Mouse (Mus musculus) naive thymus-derived CD4-positive, alpha-beta T cell, adult 2 months (primary cell): ENCODE data around the gene Cyp27a1.

Experiments used
- DNase-seq: peaks from one replicate; pipeline ENCODE4 v3.0.0-alpha.2; 2011; ENCODE audit warnings: low read depth

Gene Cyp27a1

DNA sequence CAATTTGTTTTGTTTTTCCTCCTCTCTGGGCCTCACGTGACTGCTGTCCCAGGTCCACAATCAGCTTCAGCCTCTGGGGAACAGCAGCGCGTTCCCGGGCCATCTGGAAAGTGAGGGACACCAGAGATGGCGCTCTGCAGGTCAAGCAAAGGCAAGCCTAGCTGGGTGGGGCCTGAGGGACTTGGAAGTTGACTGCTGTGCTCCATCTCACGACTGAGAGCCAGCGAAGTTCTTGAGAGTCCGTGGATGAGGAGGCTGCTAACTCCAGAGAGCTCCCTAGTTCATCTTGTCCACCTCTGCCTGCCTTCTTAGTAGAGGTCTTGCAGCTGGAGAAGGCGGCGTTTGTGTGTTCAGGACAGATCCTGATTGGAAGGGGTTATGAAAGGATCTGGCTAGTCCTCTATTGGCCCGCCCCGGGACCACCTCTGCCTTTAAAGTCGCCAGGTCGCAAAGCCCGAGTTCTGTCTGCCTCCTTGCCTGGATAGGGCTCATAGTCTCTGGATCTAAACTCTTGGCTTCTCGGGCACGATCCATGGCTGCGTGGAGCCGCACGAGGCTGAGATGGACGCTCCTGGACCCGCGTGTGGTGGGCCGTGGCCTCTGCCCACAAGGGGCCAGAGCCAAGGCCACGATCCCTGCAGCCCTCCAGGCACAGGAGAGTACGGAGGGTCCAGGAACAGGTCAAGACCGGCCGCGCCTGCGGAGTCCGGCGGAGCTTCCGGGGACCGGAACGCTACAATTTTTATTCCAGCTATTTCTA, at the start of gene Cyp27a1:
TSS of gene Cyp27a1 (plus strand) at position 476 of the 760 bp plus-strand sequence.
- DNase-seq = no peak

- no peak for DNase-seq
These were observed 48.2 kb upstream of the Cyp27a1 start for GRCm38 (mm10) chr1:74665153-74665552.

DNA sequence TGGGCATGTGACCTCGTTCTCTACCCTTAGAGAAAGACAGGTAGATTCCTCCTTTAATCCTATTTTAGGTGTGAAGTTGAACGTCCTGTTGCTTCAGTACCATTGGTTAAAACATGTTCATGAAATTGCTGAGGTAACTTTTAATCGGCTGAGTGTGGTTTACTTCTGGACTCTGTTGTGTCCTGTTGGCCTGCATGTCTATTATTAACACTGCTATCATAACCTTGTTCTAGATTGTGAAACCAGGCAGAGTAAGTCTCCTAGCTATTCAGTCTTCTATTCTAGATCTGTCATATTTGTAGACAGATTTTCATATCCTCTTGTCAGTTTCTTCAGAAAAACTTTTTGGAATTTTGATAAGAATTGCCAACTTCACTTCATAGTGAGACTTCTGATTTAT, 45.0 kb upstream of the Cyp27a1 start:
- DNase-seq = no peak

DNA sequence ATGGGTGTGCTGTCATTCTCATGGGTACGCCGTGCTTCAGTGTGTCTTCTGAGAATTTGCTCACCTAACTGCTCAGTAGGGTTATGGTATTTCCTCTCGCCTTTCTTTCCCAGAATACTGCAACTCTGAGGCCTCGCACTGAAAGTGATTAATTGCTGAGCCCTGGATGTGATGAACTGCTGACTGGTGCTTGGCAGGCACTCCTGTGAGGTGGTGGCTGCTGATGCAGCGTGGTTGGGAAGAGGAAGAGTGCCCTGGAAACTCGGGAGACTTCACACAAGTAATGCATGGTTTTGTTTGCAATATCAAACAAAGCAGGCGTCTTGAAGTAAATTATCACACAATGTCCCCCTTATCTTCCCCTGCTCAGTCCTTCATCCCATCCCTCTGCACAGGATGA, 40.6 kb upstream of the Cyp27a1 start:
- DNase-seq = no peak

DNA sequence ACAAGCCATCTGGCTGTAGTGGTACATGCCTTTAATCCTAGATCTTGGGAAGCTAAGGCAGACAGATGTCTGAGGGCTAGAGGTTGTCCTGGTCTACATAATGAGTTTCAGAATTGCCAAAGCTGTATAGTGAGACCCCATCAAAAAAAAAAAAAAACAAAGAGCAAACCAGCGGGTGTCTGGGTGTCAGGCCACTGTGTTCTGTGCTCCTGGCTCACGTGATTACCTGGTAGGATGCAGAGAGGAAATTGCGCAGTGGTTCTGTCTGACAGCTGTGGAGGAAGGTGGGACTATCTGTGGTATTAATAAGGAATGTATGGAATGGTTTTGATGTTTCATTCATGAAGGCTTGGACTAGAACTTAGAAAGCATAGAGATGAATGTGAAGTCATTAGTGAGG, 36.5 kb upstream of the Cyp27a1 start:
- no peak for DNase-seq

DNA sequence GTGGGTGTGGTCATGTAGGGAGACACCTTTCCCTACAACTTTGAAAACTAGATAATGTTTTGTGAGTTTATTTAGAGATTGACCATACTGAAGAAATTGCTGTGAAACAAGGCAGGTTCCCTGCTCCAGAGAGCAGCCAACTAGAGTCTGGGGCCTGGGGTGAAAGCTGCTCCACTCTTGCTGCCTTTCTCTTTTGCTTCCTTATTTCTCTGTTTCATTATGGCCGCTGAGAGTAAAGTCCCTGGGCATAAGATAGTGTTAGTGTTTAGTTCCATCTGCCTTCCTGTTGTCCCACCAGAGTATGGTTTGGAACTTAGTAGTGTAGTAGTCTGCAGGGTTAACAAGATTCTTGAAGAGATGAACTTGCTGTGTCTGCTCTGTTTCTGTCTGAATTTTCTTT, 35.5 kb upstream of the Cyp27a1 start:
- no peak for DNase-seq

DNA sequence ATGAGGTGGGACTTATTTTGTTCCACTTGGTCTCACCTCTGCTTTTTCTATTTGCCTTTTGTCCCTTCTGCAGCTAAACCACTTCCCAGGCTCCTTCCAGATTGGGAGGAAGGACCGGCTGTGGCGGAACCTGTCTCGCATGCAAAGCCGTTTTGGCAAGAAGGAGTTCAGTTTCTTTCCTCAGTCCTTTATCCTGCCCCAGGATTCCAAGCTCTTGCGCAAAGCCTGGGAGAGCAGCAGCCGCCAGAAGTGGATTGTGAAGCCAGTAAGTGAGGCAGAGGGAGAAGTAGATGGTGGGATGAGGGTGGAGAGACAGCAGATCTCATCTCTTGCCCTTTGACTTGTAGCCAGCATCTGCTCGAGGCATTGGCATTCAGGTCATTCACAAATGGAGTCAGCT, 26.2 kb upstream of the Cyp27a1 start:
- no peak for DNase-seq

GRCm38 (mm10) chr1:74693891-74694583, 19.3 kb upstream of the Cyp27a1 start:
- no peak for DNase-seq

GRCm38 (mm10) chr1:74695836-74696235, 17.5 kb upstream of the Cyp27a1 start:
- DNase-seq = no peak

DNA sequence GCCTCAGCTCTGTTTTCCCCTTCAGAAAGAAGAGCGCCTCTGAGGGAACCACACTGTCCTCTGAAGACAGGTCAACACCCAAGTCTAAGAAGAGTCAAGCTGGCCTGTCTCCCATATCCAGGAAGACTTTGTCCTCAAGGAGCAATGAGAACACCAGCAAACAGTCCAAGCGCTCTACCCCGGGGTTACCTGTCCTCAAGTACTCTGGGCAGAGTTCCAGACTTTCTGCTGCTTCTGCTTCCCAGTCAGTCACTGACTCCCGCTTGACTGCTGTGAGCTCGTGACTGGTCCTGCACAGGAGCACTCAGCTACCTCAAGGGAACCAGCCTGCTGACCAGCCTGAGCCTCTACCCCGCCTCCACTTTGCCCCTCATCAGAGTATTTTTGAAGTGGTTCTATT, 16.0 kb upstream of the Cyp27a1 start:
- DNase-seq = no peak

DNA sequence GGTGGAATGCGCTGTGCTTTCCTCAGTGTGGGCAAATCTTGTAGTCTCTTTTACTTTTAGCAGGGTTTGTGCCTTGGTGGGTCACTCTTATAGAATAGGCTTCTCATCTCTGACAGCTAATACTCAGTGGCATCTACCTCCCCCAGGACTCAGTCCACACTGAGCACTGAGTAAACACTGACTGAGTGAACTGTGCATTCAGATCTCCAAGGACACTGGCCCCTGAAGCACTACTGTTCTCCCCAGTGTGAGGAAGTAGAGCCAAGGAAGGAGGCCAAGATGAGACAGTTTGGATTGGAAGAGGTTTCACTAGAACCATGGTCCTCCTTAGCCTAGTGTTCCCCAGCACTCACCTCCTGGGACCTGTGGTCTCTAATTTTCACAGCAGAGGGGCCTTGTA, 15.0 kb upstream of the Cyp27a1 start:
- no peak for DNase-seq

- DNase-seq = no peak
These were observed 14.6 kb upstream of the Cyp27a1 start for GRCm38 (mm10) chr1:74698791-74699190.

DNA sequence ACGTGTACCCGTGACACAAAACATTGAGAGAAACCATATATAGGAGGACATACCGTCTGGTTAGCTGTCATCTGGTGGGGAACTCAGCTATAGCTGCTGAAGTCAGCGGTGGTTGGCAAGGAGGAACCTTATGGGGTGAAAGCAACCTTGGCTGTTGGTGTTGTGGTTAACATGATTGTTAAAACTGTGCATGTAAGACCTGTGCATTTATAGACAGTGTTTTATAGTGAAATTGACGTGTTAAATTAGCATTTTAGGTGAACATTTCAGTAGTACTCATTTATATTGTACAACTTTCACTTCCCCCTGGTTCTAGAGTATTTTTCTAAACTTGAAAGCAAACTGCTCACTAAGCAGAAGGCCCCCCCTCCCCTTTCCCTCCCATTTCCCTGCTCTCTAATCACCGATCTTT, 11.2 kb upstream of the Cyp27a1 start:
- no peak for DNase-seq

GRCm38 (mm10) chr1:74704156-74704555, 9.2 kb upstream of the Cyp27a1 start:
- DNase-seq = no peak

DNA sequence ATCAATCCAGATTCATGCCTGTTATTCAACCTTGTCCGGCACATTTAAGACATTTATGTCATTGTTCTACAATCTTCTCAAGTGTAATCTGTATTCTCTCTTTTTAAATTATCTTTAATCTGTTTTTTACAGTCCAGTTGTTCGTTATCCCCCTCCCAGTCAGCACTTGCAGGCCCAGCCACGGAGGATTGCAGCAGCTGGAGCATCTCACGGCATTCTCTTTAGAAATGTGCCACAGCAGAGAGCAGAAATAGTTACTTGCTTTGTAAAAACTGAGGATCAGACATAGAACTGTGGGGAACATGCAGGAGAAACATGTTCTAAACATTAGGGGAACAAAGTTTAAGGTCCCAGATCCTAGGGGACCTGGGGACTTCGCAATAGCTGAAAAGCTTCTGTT, 8.4 kb upstream of the Cyp27a1 start:
- DNase-seq = no peak

- DNase-seq = no peak
These were observed 3.8 kb upstream of the Cyp27a1 start for GRCm38 (mm10) chr1:74709566-74709965.

GRCm38 (mm10) chr1:74712046-74712445, 1.3 kb upstream of the Cyp27a1 start:
- no peak for DNase-seq

DNA sequence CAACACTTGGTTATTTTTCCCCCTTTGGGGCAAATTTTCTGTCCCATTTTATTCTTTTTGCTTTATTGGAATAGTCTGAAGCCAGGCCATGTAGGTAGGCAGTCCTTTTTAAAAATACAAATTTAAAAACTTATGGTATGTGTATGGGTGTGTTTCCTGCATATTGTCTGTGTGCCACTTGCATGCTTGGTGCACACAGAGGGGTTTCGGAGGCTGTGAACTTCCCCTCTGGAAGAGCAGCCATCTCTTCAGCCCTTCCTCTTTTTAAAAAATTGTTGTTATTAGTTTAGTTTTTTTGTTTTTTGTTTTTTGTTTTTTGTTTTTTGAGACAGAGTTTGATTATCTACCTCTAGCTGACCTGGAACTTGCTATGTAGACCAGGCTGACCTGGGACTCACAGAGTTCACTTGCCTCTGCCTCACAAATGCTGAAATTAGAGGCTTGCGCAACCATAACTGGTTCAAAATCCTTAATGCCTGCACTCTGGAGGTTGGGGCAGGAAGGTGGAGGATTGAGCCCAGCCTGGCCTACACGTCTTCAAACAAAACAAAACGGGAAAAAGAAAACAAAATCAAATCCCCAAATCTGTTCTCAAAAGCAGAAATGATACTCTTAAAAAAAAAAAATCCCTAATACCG, 794 bp upstream of the Cyp27a1 start:
- DNase-seq = no peak

DNA sequence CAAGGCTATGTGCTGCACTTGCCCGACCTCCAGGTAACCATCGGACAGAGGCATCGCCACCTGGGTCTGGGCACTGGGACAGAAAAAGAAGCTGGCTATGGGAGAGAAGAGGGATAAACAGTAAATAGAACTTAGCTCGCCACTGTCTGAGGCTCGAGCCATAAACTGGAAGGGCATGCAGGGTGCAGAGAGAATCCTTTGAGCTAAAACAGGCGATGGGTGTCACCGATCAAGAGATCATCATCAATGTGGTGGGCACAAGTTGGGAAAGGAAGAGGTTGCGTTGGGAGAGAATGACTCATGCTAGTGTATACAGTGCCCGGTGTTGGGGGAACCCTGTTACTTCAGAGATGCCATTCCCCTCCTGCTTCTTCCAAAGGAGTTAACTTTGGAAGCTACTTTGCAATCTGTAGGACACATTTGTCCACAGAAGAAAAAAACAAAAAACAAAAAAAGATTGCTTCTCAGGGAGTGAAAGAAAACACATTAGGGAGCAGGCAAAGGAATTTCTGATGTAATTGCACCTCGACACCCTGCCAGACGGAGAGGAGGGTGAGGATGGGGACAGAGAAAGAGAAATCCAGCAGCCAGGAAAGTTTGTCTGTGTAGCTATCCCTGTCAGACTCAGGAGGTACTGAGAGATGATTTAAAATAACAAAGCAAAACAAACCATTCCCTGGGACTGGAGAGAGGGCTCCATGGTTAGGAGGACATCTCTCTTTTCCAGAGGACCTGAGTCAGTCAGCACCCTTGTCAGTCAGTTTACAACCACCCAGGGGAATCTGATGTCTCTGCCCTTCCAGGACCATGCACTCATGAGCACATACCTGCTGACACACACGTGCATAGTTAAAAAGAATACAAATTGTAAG, 721 bp downstream of the Cyp27a1 start:
- DNase-seq = no peak

DNA sequence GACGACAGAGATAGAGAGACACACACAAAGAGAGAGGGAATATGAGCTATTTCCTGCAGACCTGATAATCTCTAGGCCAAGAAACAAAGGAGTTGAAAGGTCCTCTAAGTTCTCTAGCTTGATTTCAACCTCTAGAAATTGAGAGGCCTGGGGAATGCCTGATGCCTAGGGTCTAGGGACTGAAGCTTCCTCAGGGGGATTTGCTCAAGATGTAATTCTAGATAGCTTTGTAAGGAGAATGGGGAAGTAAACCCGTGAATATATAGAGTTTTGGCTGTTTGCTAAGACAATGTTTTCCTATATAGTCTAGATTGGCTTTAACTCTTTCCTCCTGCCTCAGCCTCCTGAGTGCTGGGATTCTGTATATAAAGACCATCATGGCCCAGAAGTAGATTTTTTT, 1.6 kb downstream of the Cyp27a1 start:
- no peak for DNase-seq

GRCm38 (mm10) chr1:74715468-74715867, 2.1 kb downstream of the Cyp27a1 start:
- no peak for DNase-seq

- DNase-seq = no peak
These were observed 2.5 kb downstream of the Cyp27a1 start for GRCm38 (mm10) chr1:74715886-74716285.
